Mouse (Mus musculus) liver, embryonic 14.5 days (tissue): ENCODE results near the gene Pcgf2. TPM values are rescaled to one million over a fixed set of nuclear protein-coding genes. Genes with fewer than 3 reads are reported as not detected.
"Not testable (repeated sequence)": the region's sequence is repeated elsewhere in the genome, so short reads cannot be mapped to it uniquely, and the experiment has no call there.

Experiments used
- ATAC-seq: fragments of 200-750 bp; cut with Nextera tagmentation; 2 replicates; pipeline ENCODE4 v1.8.0; 2017; ENCODE audit warnings: moderate number of reproducible peaks, mild to moderate bottlenecking, moderate library complexity; ENCODE audit not compliant: insufficient read depth
- DNase-seq, 3 experiments: peaks; one replicate each; pipeline ENCODE4 v3.0.0-alpha.2; 2012 to 2013; ENCODE audit warnings: low read depth in 3 of 3, low spot score in 3 of 3
- H3K27ac ChIP-seq: fragments of 300-500 bp; sonication (generic); 2 replicates; pipeline ENCODE4 v1.5.1; 2014; ENCODE audit warnings: moderate library complexity, mild to moderate bottlenecking, control low read depth, inconsistent platforms
- H3K27me3 ChIP-seq: fragments of 300-500 bp; sonication (generic); 2 replicates; pipeline ENCODE4 v1.6.1; 2014; ENCODE audit warnings: mild to moderate bottlenecking, low read length, moderate library complexity; ENCODE audit not compliant: control insufficient read depth, insufficient read depth
- H3K36me3 ChIP-seq: fragments of 300-500 bp; sonication (generic); replicated peaks from 2 replicates; pipeline ENCODE4 v1.6.1; 2014; ENCODE audit warnings: low read depth; ENCODE audit not compliant: control insufficient read depth, insufficient read depth
- H3K4me1 ChIP-seq, 2 experiments: fragments of 200-500 bp in 1 of 2; fragments of 300-500 bp in 1 of 2; sonication (generic) in 1 of 2; replicated peaks; 2 replicates each; pipeline ENCODE4 v1.6.1; 2012 to 2014; ENCODE audit warnings: antibody characterized with exemption in 1 of 2, inconsistent platforms in 1 of 2, low read length in 1 of 2; ENCODE audit not compliant: control insufficient read depth in 2 of 2, insufficient read depth in 2 of 2
- H3K4me2 ChIP-seq: fragments of 300-500 bp; sonication (generic); 2 replicates; pipeline ENCODE4 v1.6.1; 2014; ENCODE audit warnings: low read depth, mild to moderate bottlenecking, control low read depth, moderate library complexity
- H3K4me3 ChIP-seq, 2 experiments: fragments of 200-500 bp in 1 of 2; fragments of 300-500 bp in 1 of 2; sonication (generic) in 1 of 2; 2 replicates each; pipeline ENCODE4 v1.5.1; 2012 to 2014; ENCODE audit warnings: low read depth in 2 of 2, low read length in 2 of 2, mild to moderate bottlenecking in 2 of 2, control low read depth in 1 of 2, inconsistent platforms in 1 of 2, moderate library complexity in 1 of 2; ENCODE audit not compliant: insufficient read depth in 1 of 2
- H3K9ac ChIP-seq: fragments of 300-500 bp; sonication (generic); replicated peaks from 2 replicates; pipeline ENCODE4 v1.6.1; 2014; ENCODE audit warnings: mild to moderate bottlenecking, control low read depth, moderate library complexity
- H3K9me3 ChIP-seq: fragments of 300-500 bp; sonication (generic); 2 replicates; pipeline ENCODE4 v1.6.1; 2016; ENCODE audit warnings: low read length, mixed read lengths; ENCODE audit not compliant: control insufficient read depth
- CTCF ChIP-seq: IDR thresholded peaks from 2 replicates; pipeline ENCODE4 v1.5.1; 2016; ENCODE audit warnings: antibody characterized with exemption, low read depth, control low read depth
- EP300 ChIP-seq: IDR thresholded peaks from 2 replicates; pipeline ENCODE4 v1.6.1; 2016; ENCODE audit warnings: antibody characterized with exemption, low read depth
- WGBS: fragments of 180-500 bp; shearing (Covaris S2); extraction: QIAGEN DNeasy Blood & Tissue Kit; methylation state at CpG from one replicate; pipeline ENCODE4 v1.1.7; 2014; ENCODE audit not compliant: insufficient replicate concordance; 5-methylcytosine and 5-hydroxymethylcytosine counted together
- polyA plus RNA-seq, 2 experiments: library from polyadenylated mRNA; depleted of rRNA in 1 of 2; stranded (reverse) in 1 of 2; unstranded in 1 of 2; fragments of >200 nt; fragmentation: Nextera tagmentation in 1 of 2; extraction: Ambion mirVana in 1 of 2; gene quantifications; 2 replicates each; pipeline versions ENCODE4 v1.2.1 to v1.2.3; 2012 to 2014

The Pcgf2 gene
- polyA plus RNA-seq, 2 experiments = 1.5 to 4.4 TPM

- Histone ChIP-seq H3K27me3 (peaks cover 62% of the 10 kb centered on the region), H3K9me3 (no peaks in the 10 kb centered on the region), H3K4me2 (peak overlapping the region; percentile 67), H3K36me3 (no peaks in the 10 kb centered on the region), H3K9ac (peak overlapping the region; percentile 60), H3K4me1 (peaks cover 0 to 11% of the 10 kb centered on the region in 2 experiments; a peak in 2 of 4 replicates), H3K4me3 (peak overlapping the region; percentile 61 to 68), H3K27ac (no peak overlapping the region)
- peak; percentile 76 for ATAC-seq
- TF ChIP-seq CTCF (no peak), EP300 (no peak)
- DNase-seq = peak in 2 of 3 experiments; percentile 23 to 28
- under 1% methylated on average over 78 of the region's 78 CpGs for WGBS
Observed at GRCm38 (mm10) chr11:97659990-97660714, 40.1 kb downstream of the Pcgf2 start.

- Histone ChIP-seq H3K9ac (peak overlapping the region; percentile 60), H3K4me1 (peaks cover 0 to 11% of the 10 kb centered on the region in 2 experiments; a peak in 2 of 4 replicates), H3K36me3 (no peaks in the 10 kb centered on the region), H3K9me3 (no peaks in the 10 kb centered on the region), H3K4me2 (peak overlapping the region; percentile 67), H3K27me3 (peaks cover 55% of the 10 kb centered on the region), H3K4me3 (peak overlapping the region; percentile 61 to 68), H3K27ac (no peak overlapping the region)
- no peak for TF ChIP-seq EP300
- TF ChIP-seq CTCF = no peak
- ATAC-seq = no peak
- 8% methylated on average over 13 of the region's 13 CpGs for WGBS
- DNase-seq = no peak
Observed at GRCm38 (mm10) chr11:97659267-97659989, 40.9 kb downstream of the Pcgf2 start.

- WGBS = 37% methylated on average over 11 of the region's 11 CpGs
- no peak for TF ChIP-seq EP300
- TF ChIP-seq CTCF = no peak
- no peak overlapping the region; a peak in 1 of 4 replicates for H3K4me3 ChIP-seq
- H3K4me1 ChIP-seq = peaks cover 0 to 11% of the 10 kb centered on the region in 2 experiments; a peak in 2 of 4 replicates
- H3K4me2 ChIP-seq = peak overlapping the region; percentile 67
- no peak overlapping the region for H3K9ac ChIP-seq
- H3K36me3 ChIP-seq = no peaks in the 10 kb centered on the region
- DNase-seq (no peak), ATAC-seq (no peak)
- H3K27me3 ChIP-seq = peaks cover 49% of the 10 kb centered on the region
- no peak overlapping the region for H3K27ac ChIP-seq
- no peaks in the 10 kb centered on the region for H3K9me3 ChIP-seq
Observed at GRCm38 (mm10) chr11:97658751-97659266, 41.5 kb downstream of the Pcgf2 start.

GRCm38 (mm10) chr11:97657967-97658366 is 42.3 kb downstream of the Pcgf2 start:
- H3K4me2 ChIP-seq, H3K27ac ChIP-seq, H3K9ac ChIP-seq, H3K9me3 ChIP-seq, ATAC-seq, H3K36me3 ChIP-seq, H3K4me3 ChIP-seq, DNase-seq: not testable (repeated sequence)
- 71% methylated on average over 6 of the region's 6 CpGs for WGBS
- H3K27me3 ChIP-seq = peaks cover 40% of the 10 kb centered on the region
- H3K4me1 ChIP-seq = peaks cover 0 to 11% of the 10 kb centered on the region in 2 experiments; a peak in 2 of 4 replicates
